Mouse (Mus musculus): ENCODE measurements at regions not wholly inside any gene's neighbourhood (a gene's known extent, or its start where the extent isn't known, plus 50 kb on each side); places are given as distances from the start of the nearest gene placed in this dataset.

- no peak for ATAC-seq (replicated peaks; ENCODE audit: low FRiP score, low TSS enrichment, poor library complexity, severe bottlenecking)
Observed at GRCm38 (mm10) chr7:71648314-71648713, 297.0 kb upstream of the Gm10295 start.

- ATAC-seq (replicated peaks; ENCODE audit: low FRiP score, low TSS enrichment, poor library complexity, severe bottlenecking), result no peak
Observed at GRCm38 (mm10) chr7:71646944-71647343, 295.7 kb upstream of the Gm10295 start.

- ATAC-seq (replicated peaks; ENCODE audit: low FRiP score, low TSS enrichment, poor library complexity, severe bottlenecking), result no peak
Observed at GRCm38 (mm10) chr7:71623048-71623447, 271.8 kb upstream of the Gm10295 start.

GRCm38 (mm10) chr7:71603159-71603558 lies 251.9 kb upstream of the Gm10295 start:
- ATAC-seq (replicated peaks; ENCODE audit: low FRiP score, low TSS enrichment, poor library complexity, severe bottlenecking), result no peak

- ATAC-seq (replicated peaks; ENCODE audit: low FRiP score, low TSS enrichment, poor library complexity, severe bottlenecking), result no peak
Observed at GRCm38 (mm10) chr7:71596780-71597179, 245.5 kb upstream of the Gm10295 start.

GRCm38 (mm10) chr7:71587626-71588025 lies 236.3 kb upstream of the Gm10295 start:
- ATAC-seq (replicated peaks; ENCODE audit: low FRiP score, low TSS enrichment, poor library complexity, severe bottlenecking), result no peak

GRCm38 (mm10) chr7:71583443-71584055 lies 232.3 kb upstream of the Gm10295 start:
- no peak for ATAC-seq (replicated peaks; ENCODE audit: low FRiP score, low TSS enrichment, poor library complexity, severe bottlenecking)

- ATAC-seq (replicated peaks; ENCODE audit: low FRiP score, low TSS enrichment, poor library complexity, severe bottlenecking), result no peak
Observed at GRCm38 (mm10) chr7:71581746-71582145, 230.5 kb upstream of the Gm10295 start.

GRCm38 (mm10) chr7:71560296-71560936 lies 209.1 kb upstream of the Gm10295 start:
- no peak for ATAC-seq (replicated peaks; ENCODE audit: low FRiP score, low TSS enrichment, poor library complexity, severe bottlenecking)

GRCm38 (mm10) chr7:71556473-71556872 lies 205.2 kb upstream of the Gm10295 start:
- ATAC-seq (replicated peaks; ENCODE audit: low FRiP score, low TSS enrichment, poor library complexity, severe bottlenecking), result no peak

GRCm38 (mm10) chr7:71555476-71555875 lies 204.2 kb upstream of the Gm10295 start:
- ATAC-seq (replicated peaks; ENCODE audit: low FRiP score, low TSS enrichment, poor library complexity, severe bottlenecking), result no peak

- no peak for ATAC-seq (replicated peaks; ENCODE audit: low FRiP score, low TSS enrichment, poor library complexity, severe bottlenecking)
Observed at GRCm38 (mm10) chr7:71546606-71547213, 195.4 kb upstream of the Gm10295 start.

GRCm38 (mm10) chr7:71541467-71541866 lies 190.2 kb upstream of the Gm10295 start:
- no peak for ATAC-seq (replicated peaks; ENCODE audit: low FRiP score, low TSS enrichment, poor library complexity, severe bottlenecking)

- ATAC-seq (replicated peaks; ENCODE audit: low FRiP score, low TSS enrichment, poor library complexity, severe bottlenecking), result no peak
Observed at GRCm38 (mm10) chr7:71533109-71533508, 181.8 kb upstream of the Gm10295 start.

GRCm38 (mm10) chr7:71531496-71531895 lies 180.2 kb upstream of the Gm10295 start:
- ATAC-seq (replicated peaks; ENCODE audit: low FRiP score, low TSS enrichment, poor library complexity, severe bottlenecking), result no peak

GRCm38 (mm10) chr7:71530922-71531321 lies 179.6 kb upstream of the Gm10295 start:
- ATAC-seq (replicated peaks; ENCODE audit: low FRiP score, low TSS enrichment, poor library complexity, severe bottlenecking), result no peak

- ATAC-seq (replicated peaks; ENCODE audit: low FRiP score, low TSS enrichment, poor library complexity, severe bottlenecking), result no peak
Observed at GRCm38 (mm10) chr7:71526152-71526551, 174.9 kb upstream of the Gm10295 start.

- no peak for ATAC-seq (replicated peaks; ENCODE audit: low FRiP score, low TSS enrichment, poor library complexity, severe bottlenecking)
Observed at GRCm38 (mm10) chr7:71524577-71525126, 173.4 kb upstream of the Gm10295 start.

- ATAC-seq (replicated peaks; ENCODE audit: low FRiP score, low TSS enrichment, poor library complexity, severe bottlenecking), result no peak
Observed at GRCm38 (mm10) chr7:71524119-71524518, 172.8 kb upstream of the Gm10295 start.

GRCm38 (mm10) chr7:71507379-71507778 lies 156.1 kb upstream of the Gm10295 start:
- no peak for ATAC-seq (replicated peaks; ENCODE audit: low FRiP score, low TSS enrichment, poor library complexity, severe bottlenecking)

- no peak for ATAC-seq (replicated peaks; ENCODE audit: low FRiP score, low TSS enrichment, poor library complexity, severe bottlenecking)
Observed at GRCm38 (mm10) chr7:71500719-71501118, 149.4 kb upstream of the Gm10295 start.

Data from megakaryocyte-erythroid progenitor cell, adult 5-6 weeks (primary cell).